Mouse (Mus musculus) bone marrow, adult 2 months (tissue): Measurements from ENCODE around the gene Itsn1.

Experiments used
- CTCF ChIP-seq: fragments of 200-500 bp; IDR thresholded peaks from 2 replicates; pipeline ENCODE4 v1.5.1; 2011; ENCODE audit warnings: low read length, control low read depth; ENCODE audit not compliant: control insufficient read depth, insufficient read depth
- POLR2A ChIP-seq: fragments of 200-500 bp; IDR thresholded peaks from 2 replicates; pipeline ENCODE4 v1.6.1; 2011; ENCODE audit warnings: low read depth, mild to moderate bottlenecking, control low read depth, low read length, borderline replicate concordance; ENCODE audit not compliant: control insufficient read depth

GRCm38 (mm10) chr16:91851456-91852231, 122.6 kb downstream of the Itsn1 start:
- TF ChIP-seq CTCF (no peak), POLR2A (no peak)
